Mouse (Mus musculus): ENCODE data around the gene Grin2b. TPM values are rescaled to one million over a fixed set of nuclear protein-coding genes. Genes with fewer than 3 reads are reported as not detected.

Gene Grin2b
- polyA plus RNA-seq, 1 experiment from 2014 or later = 0.53 TPM

- no peak overlapping the region for H3K27ac ChIP-seq
- no peaks in the 10 kb centered on the region for H3K27me3 ChIP-seq
- no peaks in the 10 kb centered on the region for H3K4me1 ChIP-seq (replicated peaks)
- no peaks in the 10 kb centered on the region for H3K36me3 ChIP-seq
- ATAC-seq (replicated peaks; ENCODE audit: insufficient number of reproducible peaks, insufficient read depth, low FRiP score, low read depth) = no peak
- 79% methylated on average over 5 of the region's 5 CpGs for WGBS
- no peaks in the 10 kb centered on the region for H3K9me3 ChIP-seq (replicated peaks)
- no peak overlapping the region for H3K4me3 ChIP-seq
- no peak overlapping the region for H3K9ac ChIP-seq
- H3K4me2 ChIP-seq = no peak overlapping the region
Observed at GRCm38 (mm10) chr6:136100241-136100640, 73.1 kb downstream of the Grin2b start.

- Histone ChIP-seq H3K36me3 (no peaks in the 10 kb centered on the region), H3K9ac (no peak overlapping the region), H3K9me3 (replicated peaks) (no peaks in the 10 kb centered on the region), H3K27ac (no peak overlapping the region), H3K27me3 (no peaks in the 10 kb centered on the region), H3K4me1 (replicated peaks) (no peaks in the 10 kb centered on the region), H3K4me3 (no peak overlapping the region), H3K4me2 (no peak overlapping the region)
- ATAC-seq (replicated peaks; ENCODE audit: insufficient number of reproducible peaks, insufficient read depth, low FRiP score, low read depth) = no peak
- WGBS = 31% methylated on average over 1 of the region's 1 CpGs
Observed at GRCm38 (mm10) chr6:136096269-136096668, 77.0 kb downstream of the Grin2b start.

GRCm38 (mm10) chr6:136079991-136080734, 93.1 kb downstream of the Grin2b start:
- Histone ChIP-seq H3K27me3 (no peaks in the 10 kb centered on the region), H3K4me3 (no peak overlapping the region), H3K36me3 (no peaks in the 10 kb centered on the region), H3K27ac (no peak overlapping the region), H3K4me2 (no peak overlapping the region), H3K9ac (no peak overlapping the region), H3K9me3 (replicated peaks) (no peaks in the 10 kb centered on the region), H3K4me1 (replicated peaks) (no peaks in the 10 kb centered on the region)
- 74% methylated on average over 17 of the region's 17 CpGs for WGBS
- ATAC-seq (replicated peaks; ENCODE audit: insufficient number of reproducible peaks, insufficient read depth, low FRiP score, low read depth) = no peak

GRCm38 (mm10) chr6:136072326-136073054, 100.8 kb downstream of the Grin2b start:
- no peak overlapping the region for H3K4me3 ChIP-seq
- H3K36me3 ChIP-seq = no peaks in the 10 kb centered on the region
- H3K4me1 ChIP-seq (replicated peaks) = no peaks in the 10 kb centered on the region
- H3K27me3 ChIP-seq = no peaks in the 10 kb centered on the region
- ATAC-seq (replicated peaks; ENCODE audit: insufficient number of reproducible peaks, insufficient read depth, low FRiP score, low read depth) = no peak
- WGBS = 81% methylated on average over 13 of the region's 13 CpGs
- H3K27ac ChIP-seq = no peak overlapping the region
- no peak overlapping the region for H3K9ac ChIP-seq
- H3K4me2 ChIP-seq = no peak overlapping the region
- H3K9me3 ChIP-seq (replicated peaks) = no peaks in the 10 kb centered on the region

- WGBS = 68% methylated on average over 7 of the region's 7 CpGs
- ATAC-seq (replicated peaks; ENCODE audit: insufficient number of reproducible peaks, insufficient read depth, low FRiP score, low read depth) = no peak
Observed at GRCm38 (mm10) chr6:136070101-136070500, 103.2 kb downstream of the Grin2b start.

GRCm38 (mm10) chr6:136053346-136053745, 120.0 kb downstream of the Grin2b start:
- H3K4me1 ChIP-seq (replicated peaks) = no peaks in the 10 kb centered on the region
- no peak overlapping the region for H3K4me2 ChIP-seq
- H3K4me3 ChIP-seq = no peak overlapping the region
- WGBS = 62% methylated on average over 1 of the region's 1 CpGs
- H3K9me3 ChIP-seq (replicated peaks) = no peaks in the 10 kb centered on the region
- H3K27me3 ChIP-seq = peaks cover 4% of the 10 kb centered on the region; the same call in 1 of the 2 replicates
- H3K36me3 ChIP-seq = no peaks in the 10 kb centered on the region
- H3K27ac ChIP-seq = no peak overlapping the region
- ATAC-seq (replicated peaks; ENCODE audit: insufficient number of reproducible peaks, insufficient read depth, low FRiP score, low read depth) = no peak
- H3K9ac ChIP-seq = no peak overlapping the region

More at GRCm38 (mm10) chr6:136070101-136070500, 103.2 kb downstream of the Grin2b start:
- no peaks in the 10 kb centered on the region for H3K36me3 ChIP-seq
- H3K27ac ChIP-seq = no peak overlapping the region
- no peak overlapping the region for H3K4me3 ChIP-seq
- no peaks in the 10 kb centered on the region for H3K27me3 ChIP-seq
- H3K4me2 ChIP-seq = no peak overlapping the region
- H3K9ac ChIP-seq = no peak overlapping the region
- H3K9me3 ChIP-seq (replicated peaks) = no peaks in the 10 kb centered on the region
- H3K4me1 ChIP-seq (replicated peaks) = no peaks in the 10 kb centered on the region

GRCm38 (mm10) chr6:136050346-136050745, 123.0 kb downstream of the Grin2b start:
- 34% methylated on average over 4 of the region's 4 CpGs for whole genome bisulfite sequencing
- H3K27ac ChIP-seq = no peak overlapping the region

GRCm38 (mm10) chr6:136048084-136048483, 125.2 kb downstream of the Grin2b start:
- no peaks in the 10 kb centered on the region for H3K9me3 ChIP-seq (replicated peaks)
- no peak overlapping the region for H3K4me3 ChIP-seq
- WGBS = 83% methylated on average over 2 of the region's 2 CpGs
- no peaks in the 10 kb centered on the region for H3K4me1 ChIP-seq (replicated peaks)
- H3K27me3 ChIP-seq = no peaks in the 10 kb centered on the region
- no peak overlapping the region for H3K4me2 ChIP-seq
- H3K36me3 ChIP-seq = no peaks in the 10 kb centered on the region
- no peak overlapping the region for H3K27ac ChIP-seq
- H3K9ac ChIP-seq = no peak overlapping the region
- no peak for ATAC-seq (replicated peaks; ENCODE audit: insufficient number of reproducible peaks, insufficient read depth, low FRiP score, low read depth)

More at GRCm38 (mm10) chr6:136050346-136050745, 123.0 kb downstream of the Grin2b start:
- Histone ChIP-seq H3K4me3 (no peak overlapping the region), H3K27me3 (no peaks in the 10 kb centered on the region), H3K4me2 (no peak overlapping the region), H3K9ac (no peak overlapping the region), H3K9me3 (replicated peaks) (no peaks in the 10 kb centered on the region), H3K36me3 (no peaks in the 10 kb centered on the region), H3K4me1 (replicated peaks) (no peaks in the 10 kb centered on the region)
- no peak for ATAC-seq (replicated peaks; ENCODE audit: insufficient number of reproducible peaks, insufficient read depth, low FRiP score, low read depth)

- H3K4me3 ChIP-seq = no peak overlapping the region
- ATAC-seq (replicated peaks; ENCODE audit: insufficient number of reproducible peaks, insufficient read depth, low FRiP score, low read depth) = no peak
- H3K27me3 ChIP-seq = no peaks in the 10 kb centered on the region
- H3K9me3 ChIP-seq (replicated peaks) = no peaks in the 10 kb centered on the region
- no peak overlapping the region for H3K27ac ChIP-seq
- 71% methylated on average over 7 of the region's 7 CpGs for WGBS
- no peak overlapping the region for H3K9ac ChIP-seq
- no peaks in the 10 kb centered on the region for H3K36me3 ChIP-seq
- no peak overlapping the region for H3K4me2 ChIP-seq
- H3K4me1 ChIP-seq (replicated peaks) = no peaks in the 10 kb centered on the region
Observed at GRCm38 (mm10) chr6:136046091-136046490, 127.2 kb downstream of the Grin2b start.

GRCm38 (mm10) chr6:136044461-136044860, 128.8 kb downstream of the Grin2b start:
- H3K4me1 ChIP-seq (replicated peaks) = no peaks in the 10 kb centered on the region
- 71% methylated on average over 5 of the region's 5 CpGs for WGBS

GRCm38 (mm10) chr6:136042375-136042774, 130.9 kb downstream of the Grin2b start:
- Histone ChIP-seq H3K36me3 (no peaks in the 10 kb centered on the region), H3K9me3 (replicated peaks) (no peaks in the 10 kb centered on the region), H3K4me1 (replicated peaks) (no peaks in the 10 kb centered on the region), H3K4me2 (no peak overlapping the region), H3K4me3 (no peak overlapping the region), H3K9ac (no peak overlapping the region), H3K27ac (no peak overlapping the region), H3K27me3 (no peaks in the 10 kb centered on the region)
- WGBS = 59% methylated on average over 3 of the region's 3 CpGs
- no peak for ATAC-seq (replicated peaks; ENCODE audit: insufficient number of reproducible peaks, insufficient read depth, low FRiP score, low read depth)

More at GRCm38 (mm10) chr6:136044461-136044860, 128.8 kb downstream of the Grin2b start:
- Histone ChIP-seq H3K4me2 (no peak overlapping the region), H3K27me3 (no peaks in the 10 kb centered on the region), H3K4me3 (no peak overlapping the region), H3K36me3 (no peaks in the 10 kb centered on the region), H3K9ac (no peak overlapping the region), H3K9me3 (replicated peaks) (no peaks in the 10 kb centered on the region), H3K27ac (no peak overlapping the region)
- no peak for ATAC-seq (replicated peaks; ENCODE audit: insufficient number of reproducible peaks, insufficient read depth, low FRiP score, low read depth)
